Mouse (Mus musculus) c-Kit-positive CD71-negative TER-119-negative erythroid progenitor cells, embryonic 14.5 days (primary cell): ENCODE measurements around the gene Akap17b.

Experiments used
- DNase-seq: peaks from one replicate; pipeline ENCODE4 v3.0.0-alpha.2; 2013; ENCODE audit warnings: low read depth

Akap17b gene

DNA sequence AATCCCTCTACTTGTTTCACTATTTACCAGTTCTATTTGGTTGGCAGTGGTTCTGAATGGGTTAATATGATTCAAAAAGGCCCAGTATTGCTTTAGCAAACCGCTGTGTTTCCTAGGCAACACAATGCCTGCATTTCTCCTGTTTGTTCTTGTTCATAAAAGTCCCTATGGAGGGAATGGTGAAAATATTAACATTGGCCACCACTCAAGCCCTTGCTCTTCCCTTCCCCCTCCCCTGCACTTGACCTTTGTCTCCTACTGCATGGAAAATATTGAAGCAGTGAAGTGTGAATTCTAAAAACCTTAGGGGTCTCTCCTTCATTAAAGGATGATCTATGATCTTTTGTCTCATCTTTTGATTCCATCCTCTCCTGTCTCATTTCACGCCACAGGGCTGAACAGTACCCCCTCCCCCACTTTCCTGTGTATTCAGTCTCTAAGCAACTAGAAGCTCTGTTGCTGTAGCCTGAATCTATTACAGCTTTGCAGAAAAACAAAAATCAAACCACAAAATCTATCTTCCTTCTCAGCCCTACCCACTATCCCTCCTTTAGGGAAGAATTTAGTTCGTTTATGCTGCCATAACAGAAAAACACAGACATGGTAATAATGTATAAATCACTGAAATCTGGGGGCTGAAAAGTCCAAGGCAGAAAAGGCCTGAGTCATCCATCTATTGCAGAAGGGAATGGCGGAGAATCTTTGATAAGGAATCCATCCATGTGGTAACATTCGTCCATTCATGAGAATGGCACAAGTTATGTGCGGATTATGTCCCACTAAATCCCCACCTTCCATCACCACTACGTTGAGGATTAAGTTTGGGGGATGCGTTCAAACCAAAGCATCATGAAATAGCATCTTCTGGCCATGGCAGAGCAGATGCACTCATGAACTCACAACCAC, 57.6 kb downstream of the Akap17b start:
- DNase-seq = no peak

DNA sequence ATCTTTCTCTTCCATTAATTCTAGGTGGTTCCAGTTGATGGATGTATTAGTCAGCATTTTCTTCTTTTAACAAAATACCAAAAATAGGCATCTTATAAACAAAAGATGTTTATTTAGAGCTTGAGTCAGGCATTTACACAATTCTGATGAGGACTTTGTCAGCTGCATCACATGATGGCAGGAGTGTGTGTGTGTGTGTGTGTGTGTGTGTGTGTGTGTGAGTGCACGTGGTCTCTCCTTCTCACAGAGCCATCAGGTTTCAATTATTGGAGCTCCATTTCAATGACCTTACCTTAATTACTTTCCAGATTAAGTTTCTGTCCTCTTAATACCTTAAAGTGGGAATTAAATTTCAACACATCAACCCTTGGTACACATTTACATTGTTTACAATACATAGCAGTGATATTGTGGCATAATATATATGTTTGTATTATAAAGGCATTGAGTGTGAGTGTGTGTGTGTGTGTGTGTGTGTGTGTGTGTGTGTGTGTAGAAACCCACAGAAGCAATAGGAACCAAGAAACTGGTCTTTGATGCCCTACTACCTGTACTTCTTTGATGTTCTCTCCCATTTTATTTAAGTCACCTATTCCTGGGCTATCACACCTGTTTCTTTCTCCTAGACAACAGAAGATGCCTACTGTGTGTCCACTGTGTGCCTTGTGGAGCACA, 58.4 kb downstream of the Akap17b start:
- DNase-seq = no peak

DNA sequence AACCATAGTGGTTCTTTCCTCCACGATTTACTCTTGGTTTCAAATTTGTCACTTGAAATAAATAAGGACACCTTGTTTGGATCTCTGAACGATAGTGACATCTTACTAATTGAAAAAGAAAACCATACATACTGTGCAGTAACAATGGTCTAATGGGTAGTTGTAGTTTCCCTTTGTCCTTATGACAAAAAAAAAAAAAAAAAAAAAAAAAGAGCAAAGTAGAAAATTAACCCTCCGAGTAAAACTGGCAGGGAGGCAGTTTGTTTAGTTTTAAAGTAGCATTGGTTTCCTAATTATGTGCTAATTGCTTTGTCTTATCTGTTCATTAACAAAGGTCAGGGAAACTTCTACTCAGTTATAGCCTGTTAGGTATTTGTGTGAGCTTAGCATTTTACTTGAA, 83.1 kb downstream of the Akap17b start:
- no peak for DNase-seq

DNA sequence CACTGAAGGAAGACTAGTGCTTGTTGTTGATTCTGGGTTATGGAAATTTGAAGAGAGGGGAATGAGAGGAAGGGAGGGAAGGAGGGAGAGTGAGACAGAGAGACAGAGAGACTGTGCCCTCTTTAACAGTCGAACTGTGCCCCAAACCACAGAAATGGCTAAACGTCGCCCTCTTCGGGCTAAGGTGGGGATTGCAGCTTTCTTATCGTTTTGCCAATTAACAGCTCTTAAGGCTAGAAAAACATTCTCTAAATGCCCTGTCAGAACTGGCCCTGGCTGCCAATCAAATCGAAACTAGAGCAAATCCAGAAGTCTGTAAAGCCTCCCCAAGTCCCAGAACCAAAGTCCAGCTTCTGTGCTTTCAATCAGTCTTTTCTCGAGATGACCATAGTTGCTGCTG, 83.5 kb downstream of the Akap17b start:
- peak; percentile 54 for DNase-seq

DNA sequence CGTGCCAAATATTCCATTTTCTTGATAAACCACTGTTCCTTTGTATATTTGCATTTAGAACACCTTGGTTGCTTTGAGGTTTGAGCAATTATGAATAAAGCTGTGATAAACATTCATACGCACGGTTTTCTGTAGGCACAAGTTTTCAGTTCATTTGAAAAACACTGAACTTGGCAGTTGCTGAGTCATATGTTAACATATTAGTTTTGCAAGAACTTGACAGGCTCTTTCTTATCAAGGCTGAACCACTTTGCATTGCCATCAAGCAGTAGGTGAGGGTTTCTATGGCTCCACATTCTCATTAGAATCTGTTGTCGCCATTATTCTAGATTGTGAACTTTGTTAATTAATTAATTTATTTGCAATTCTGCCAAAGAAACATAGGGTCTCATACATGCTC, 85.0 kb downstream of the Akap17b start:
- no peak for DNase-seq
